Mouse (Mus musculus): ENCODE results near the gene Mthfd2.
"Not testable (repeated sequence)": the region's sequence is repeated elsewhere in the genome, so short reads cannot be mapped to it uniquely, and the experiment has no call there.

The Mthfd2 gene

DNA sequence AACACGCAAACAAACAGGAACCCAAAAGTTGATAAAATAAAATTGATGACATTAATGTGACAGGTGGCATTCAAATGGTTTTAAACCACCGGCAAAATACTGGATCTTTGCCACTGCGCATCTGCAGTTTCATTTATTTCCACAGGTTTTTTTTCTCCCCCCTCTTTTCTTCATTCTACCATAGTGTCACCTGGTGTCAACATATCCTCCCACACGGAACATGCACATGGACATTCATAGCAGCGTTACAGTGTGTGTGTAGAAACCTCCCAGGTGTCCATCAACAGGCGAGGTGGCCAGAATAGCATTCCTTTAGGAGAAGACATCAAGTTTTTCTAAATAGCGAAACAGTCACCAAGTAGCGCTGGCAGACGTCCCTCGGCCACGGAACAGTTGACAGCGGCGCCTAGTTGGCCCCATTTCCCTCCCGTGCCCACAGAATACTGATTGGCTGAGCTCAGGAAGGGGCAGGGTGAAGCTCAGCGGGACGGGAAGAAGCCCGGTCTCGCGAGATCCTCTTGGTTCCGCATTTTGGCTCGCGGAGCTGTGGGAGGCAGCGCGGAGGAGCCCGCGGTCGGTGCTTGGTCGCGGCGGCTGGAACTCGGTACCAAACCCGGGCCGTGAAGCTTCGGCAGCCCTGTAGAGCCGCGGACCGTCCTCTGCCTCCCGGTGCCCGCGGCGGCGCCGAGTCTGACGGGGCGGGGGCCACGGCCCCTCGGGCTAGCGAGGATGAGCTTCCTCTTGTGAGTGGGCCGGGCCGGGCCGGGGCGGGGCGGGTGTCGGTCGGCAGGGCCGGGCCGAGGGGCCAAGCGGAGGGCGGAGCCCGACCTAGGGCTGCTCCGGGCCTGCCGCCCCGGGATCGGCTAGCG lies at the start of gene Mthfd2, which contains the start of gene Mob1a:
TSS of gene Mthfd2 (minus strand) at position 384 of the 869 bp plus-strand sequence.
TSS of gene Mob1a (plus strand) at position 492 of the 869 bp plus-strand sequence.
- DNase-seq (ENCODE audit: low spot score): peak; percentile 95

DNA sequence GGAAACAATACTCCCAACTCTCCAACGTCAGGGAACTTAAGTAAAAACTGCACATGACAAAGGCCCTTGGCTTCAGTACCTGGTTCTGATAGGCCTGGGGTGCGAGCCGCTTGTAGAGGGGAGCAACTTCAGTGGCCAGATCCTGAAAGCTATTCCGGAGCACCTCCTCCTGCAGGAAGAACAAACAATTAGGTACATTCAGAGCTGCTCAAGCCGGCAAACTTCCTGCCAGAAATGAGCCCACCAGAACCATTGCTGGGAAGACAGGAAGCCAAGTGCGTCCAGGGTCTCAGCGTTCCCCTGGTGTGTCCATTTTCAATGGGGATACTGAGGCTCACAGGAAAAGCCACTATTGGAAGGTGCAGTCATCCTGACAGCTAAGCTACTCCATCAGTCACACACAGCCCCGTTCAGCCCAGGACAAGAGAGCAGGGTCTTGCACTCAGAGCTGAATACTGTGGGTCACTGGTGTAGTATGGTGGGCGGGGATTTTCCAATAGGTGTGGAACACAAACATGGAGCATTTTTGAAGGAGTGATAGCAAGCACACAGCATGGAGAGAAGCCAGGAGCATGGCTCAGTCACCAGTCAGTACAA lies 48.1 kb upstream of the Mthfd2 start:
- no peak for DNase-seq (ENCODE audit: low spot score)

DNA sequence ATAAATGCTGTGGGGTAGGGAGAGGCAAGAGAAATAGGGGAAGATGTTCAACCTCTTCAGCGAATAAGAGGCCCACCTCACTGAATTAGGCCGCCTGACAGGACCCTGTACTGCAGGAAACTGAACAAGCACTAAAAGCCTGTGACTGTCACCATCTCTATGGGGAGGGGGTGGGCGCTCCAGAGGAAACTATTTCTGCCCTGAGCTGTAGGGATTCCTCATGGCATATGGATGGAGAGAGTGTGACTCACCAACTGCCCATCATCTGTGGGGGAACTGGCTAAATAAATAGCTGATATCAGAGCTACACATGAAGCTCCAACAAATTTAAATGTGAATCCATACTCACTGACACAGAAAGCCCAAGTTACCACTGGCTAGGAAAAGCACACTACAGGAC lies 45.6 kb upstream of the Mthfd2 start:
- DNase-seq (ENCODE audit: low spot score): no peak

DNA sequence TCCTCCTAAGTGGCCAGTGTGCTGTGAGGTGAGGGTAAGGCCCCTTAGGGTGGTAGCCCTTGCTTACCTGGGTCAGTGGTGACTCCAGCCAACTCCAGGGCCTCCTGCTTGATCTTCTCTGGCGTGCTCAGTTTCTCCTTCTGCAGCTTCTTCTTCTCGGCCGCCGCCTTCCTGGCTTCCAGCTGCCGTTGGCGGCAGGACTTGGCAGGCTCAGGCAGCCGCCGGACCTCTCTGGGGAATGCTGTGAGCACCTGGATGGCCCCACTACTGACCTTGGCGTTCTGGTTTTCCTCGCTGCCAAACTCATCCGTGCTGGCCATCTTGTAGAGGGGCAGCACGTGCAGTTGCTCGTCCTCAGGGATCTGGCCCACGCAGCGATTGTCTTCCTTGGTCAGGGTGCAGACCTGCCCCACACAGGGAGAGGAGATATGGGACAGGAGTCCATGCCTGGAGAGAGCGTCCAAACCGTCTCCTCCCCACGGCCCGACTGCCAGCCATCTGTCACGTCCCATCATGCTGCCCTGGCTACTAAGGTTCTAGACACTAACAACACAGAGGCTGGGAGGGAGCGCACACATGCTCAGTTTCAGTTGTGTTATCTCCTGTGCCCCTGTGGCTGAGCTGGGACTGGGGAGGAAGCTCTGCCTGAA lies 44.7 kb upstream of the Mthfd2 start:
- no peak for DNase-seq (ENCODE audit: low spot score)

DNA sequence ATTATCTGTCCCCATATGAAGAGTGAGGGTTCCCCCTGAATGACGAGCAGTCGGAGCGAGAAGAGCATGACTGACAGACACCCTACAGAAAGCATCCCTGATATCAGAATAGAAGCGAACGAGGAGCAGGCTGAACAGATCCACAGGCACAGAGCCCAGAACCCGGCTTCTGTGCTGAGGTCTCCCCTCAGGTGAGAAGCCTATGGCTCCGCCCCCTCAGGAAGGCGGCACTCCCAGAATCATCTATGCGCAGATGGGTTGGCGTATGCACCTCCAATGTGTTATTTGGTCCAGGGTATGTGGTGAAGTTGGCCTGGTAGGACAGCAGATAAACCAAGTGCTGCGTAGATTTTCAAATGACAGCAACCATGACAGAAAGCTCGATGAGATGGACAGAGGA lies 37.4 kb upstream of the Mthfd2 start:
- DNase-seq (ENCODE audit: low spot score): no peak

DNA sequence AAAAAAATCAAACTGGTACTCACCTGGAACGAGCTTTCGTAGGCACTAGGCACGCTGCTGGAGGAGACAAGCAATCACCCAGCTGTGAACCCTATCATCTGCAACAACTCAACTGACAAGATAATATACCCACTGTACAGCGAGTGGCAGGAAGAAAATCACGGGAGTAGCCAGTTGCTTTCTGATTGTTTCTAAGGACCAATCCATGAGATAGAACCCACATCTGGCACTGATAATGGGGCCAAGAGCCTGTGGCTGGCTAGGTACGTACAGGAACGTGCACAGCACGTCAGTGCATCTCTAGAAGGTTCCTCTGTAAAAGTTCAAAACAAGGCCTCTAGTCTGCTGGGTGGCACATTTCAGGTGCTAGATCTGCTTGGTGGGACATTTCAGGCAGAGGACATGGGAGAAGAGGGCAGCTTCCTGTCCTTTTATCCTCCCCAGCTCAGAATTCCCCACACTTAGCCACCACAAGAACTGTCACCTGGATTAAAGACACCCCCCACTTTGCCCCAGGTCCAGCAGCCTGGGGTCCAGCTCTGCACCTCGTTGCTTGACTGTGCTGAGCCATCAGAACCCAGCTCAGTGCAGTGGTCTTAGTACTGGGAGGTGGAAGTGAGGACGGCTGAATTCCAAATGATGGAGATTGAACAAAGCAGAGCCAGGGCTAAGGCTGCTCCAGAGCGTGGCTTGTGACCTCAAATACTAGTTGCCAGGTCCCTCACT lies 36.0 kb upstream of the Mthfd2 start:
- no peak for DNase-seq (ENCODE audit: low spot score)

DNA sequence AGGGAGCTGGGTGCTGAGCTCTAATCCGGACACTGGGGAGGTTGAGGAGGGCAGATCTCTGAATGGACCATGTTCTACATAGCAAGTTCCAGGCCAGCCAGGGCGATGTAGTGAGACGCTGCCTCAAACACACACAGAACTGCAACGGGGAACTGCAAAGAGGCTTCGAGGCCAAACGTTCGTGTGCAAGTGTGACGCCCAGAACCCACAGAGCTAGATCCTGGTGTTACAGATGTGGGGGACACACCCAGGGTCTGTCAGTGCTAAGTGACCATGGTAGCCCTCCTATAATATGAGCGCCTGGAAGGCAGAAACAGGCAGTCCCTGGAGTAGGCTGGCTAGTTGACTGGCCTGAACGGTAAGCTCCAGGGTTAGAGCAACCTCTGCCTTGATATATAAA lies 31.7 kb upstream of the Mthfd2 start:
- DNase-seq (ENCODE audit: low spot score): no peak

DNA sequence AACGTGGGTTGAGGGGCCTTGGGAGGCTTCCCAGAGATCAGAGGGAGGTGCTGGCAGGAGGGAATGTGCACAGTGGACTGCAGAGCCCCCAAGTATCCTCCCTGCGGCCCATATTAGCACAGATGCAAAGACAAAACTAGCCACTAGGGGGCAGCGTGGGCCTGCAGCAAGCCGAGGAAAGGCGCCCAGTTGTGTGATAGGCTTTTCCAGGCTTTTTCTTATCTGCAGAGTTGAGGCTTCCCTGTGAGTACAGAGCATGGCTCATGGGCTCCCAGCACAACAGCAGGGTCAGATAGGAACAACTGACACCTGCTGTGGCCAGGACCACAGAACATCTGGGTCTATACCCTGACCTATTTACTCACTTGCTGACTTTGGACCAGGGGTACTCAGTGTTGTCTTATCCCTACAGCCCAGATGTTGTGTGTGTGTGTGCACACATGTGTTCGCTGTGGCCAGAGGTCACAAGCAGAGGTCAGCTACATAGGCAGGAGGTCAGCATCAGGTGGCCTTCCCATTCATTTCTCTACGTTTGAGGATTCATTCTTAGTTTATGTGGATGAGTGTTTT lies 30.9 kb upstream of the Mthfd2 start:
- peak; percentile 86 for DNase-seq (ENCODE audit: low spot score)

DNA sequence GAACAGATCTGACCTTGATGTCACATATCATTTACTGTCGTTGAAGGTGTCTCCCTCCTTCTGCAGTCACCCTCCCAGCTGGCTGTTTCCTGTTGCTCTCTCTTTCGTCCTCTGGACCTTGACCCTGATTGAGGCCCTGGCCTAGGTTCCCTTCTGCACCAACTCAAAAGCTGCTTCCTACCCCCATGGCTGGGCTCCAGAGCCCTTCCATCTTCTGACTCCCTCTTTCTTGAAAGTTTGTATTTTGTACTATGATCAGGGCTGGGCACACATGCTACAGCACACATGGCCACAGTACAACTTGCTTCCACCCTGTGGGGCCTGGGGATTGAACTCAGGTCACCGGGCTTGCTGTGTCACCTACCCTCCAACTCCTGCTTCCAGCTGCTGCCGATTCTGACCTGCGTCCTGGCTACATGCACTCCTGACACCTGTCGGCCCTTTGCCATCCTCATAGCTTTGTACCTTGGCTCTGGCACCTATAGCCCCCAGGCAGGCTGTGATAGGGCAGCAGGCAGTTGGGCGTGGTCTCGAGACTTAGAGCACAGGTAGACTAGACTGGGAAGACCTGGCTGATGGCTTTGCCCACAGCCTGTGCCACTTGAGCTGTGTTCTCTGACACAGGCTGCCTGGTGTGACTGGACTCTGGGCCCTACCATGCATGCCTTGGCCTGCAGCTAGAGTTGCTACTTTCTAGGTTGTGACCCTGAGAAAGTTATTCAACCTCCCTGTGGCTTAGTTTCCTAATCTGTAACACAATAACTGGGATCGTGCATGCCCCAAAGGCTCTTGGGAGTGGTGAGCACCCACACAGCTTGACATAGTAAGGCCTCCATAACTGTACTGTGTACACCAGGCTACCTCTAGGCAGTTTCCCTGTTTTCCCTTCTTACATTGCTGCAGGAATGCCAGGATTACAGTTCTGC lies 29.4 kb upstream of the Mthfd2 start:
- no peak for DNase-seq (ENCODE audit: low spot score)

DNA sequence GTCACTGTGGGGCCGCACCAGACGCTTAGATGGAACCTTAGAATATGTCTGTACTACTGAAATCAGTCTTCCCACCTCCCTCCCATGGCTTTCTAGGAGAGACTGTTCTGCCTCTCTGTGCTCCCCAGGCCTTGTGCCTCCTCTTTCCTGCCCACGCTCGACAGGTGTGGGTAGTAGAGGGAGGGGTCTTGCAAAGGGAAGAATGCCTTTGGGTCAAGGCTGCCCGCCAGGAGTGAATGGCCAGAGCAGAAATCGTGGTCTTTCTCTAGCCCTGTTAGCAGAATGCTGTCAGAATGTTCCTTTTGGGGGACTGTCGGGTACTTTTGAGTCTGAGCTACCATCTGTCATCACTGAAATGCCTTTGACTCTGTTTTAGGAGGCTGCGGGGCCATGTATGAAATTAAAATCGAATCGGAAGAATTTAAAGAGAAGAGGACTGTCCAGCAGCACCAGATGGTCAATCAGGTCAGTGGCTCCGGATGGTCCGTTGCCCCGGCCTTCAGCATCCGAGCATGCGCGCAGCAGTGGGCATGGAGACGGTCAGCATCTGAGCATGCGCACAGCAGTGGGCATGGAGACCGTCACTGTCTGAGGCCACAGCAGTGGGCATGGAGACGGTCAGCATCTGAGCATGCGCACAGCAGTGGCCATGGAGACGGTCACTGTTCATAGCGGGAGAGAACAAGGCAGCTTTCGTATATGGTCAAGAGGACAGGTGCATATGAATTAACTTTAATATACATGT lies 27.1 kb upstream of the Mthfd2 start:
- DNase-seq (ENCODE audit: low spot score): no peak

DNA sequence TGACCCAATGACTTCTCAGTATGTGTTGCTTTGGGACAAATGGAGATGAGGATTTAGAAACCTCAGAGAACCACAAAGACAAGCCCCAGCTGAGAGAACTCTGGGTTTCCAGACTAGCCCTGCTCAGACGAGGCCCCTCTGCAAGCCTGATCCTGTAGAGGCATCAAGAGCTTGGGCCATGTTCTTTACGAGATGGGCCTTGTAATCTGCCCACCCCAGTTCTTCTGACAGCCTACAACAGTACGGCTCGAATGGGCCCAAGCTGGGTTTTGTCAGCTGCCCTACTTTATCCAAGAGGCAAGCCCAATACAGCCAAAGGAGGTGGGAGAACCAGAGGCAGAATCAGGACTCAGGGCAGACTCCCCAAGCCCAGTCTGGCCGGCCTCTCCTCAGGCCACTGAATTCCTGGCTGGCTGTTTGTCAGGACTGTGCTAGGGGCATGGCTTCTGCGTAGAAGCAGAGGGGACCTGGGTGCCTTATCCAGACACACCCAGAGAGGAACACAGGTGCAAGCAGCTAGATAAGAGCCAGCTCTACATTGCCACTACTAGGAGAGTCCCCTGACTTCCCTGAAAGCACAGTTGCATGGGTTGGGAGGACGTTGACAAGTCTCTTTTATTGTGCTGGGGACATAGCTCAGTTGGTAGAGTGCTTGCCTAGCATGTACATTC lies 25.9 kb upstream of the Mthfd2 start:
- DNase-seq (ENCODE audit: low spot score): no peak

DNA sequence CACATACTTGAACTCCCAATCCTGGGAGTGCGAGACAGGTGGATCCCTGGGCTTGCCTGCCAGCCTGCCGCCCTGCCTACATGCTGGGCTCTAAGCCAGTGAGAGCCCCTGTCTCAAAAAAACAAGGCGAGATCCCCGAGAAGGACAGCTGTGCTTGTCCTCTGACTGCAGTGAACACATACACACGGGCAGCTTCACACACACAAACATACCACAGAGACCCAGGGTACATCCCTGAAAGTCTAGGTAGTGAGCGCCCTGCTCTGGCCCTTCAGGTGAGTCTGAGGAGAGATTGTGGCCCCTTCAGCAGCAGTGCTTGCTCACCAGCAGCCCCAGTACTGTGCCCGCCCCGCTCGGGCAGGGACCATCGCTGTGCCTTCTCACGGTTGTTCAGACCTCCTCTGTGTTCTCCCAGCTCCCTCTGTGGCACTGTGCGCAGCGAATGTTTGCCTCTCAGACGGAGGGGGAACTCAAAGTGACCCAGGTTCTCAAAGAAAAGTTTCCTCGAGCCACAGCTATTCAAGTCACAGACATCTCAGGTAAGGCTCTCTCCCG lies 25.2 kb upstream of the Mthfd2 start:
- no peak for DNase-seq (ENCODE audit: low spot score)

DNA sequence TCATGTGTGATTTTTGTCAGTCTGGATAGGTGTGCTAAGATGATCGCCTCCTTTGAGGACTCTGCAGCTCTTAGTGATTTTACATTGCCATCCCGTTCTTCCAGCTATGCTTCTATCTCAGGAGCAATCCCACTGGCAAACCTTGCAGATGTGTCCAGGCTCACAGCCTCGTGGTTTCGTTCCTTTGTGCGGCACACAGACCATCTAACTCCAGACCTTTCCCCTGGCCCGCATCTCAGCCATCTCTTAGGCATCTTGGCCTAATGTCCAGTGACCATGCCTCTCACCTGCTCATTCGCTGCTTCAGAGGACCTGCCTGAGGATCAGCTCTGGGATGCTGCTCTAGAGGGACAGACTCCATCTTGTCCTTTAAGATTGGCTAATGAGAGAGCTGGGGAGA lies 24.5 kb upstream of the Mthfd2 start:
- no peak for DNase-seq (ENCODE audit: low spot score)

DNA sequence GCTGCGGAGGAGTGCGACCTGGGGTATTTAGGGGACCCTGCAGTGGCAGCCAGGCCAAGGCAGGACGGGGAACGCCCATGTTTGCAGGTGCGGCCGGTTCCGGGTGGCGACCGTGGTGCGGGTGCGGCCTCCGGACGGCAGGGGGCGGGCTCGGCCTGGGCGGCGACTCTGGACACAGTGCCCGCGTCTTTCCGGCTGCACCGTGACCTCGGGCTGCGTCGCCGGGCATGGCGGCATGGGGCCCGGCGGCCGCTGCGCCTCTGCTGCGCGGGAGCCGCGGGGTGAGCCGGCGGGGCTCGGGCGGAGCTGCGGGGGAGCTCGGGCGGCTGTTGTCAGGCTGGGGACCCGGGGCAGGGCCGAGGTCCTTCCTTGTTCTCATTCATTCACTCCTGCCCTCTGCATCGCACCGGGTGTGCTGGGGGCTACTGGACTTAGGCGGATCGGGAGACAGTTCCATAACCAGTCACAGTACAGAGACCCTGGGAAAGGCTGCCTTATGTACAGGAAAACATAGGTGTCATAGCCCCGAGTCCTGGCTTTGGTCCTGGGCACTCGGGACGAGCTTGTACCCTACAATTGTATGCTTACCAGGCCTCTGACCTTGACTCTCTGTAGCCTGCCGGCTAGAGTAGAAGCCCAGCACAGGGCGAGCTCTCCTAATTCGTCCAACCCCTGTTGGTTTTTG lies 23.7 kb upstream of the Mthfd2 start:
- peak; percentile 92 for DNase-seq (ENCODE audit: low spot score)

DNA sequence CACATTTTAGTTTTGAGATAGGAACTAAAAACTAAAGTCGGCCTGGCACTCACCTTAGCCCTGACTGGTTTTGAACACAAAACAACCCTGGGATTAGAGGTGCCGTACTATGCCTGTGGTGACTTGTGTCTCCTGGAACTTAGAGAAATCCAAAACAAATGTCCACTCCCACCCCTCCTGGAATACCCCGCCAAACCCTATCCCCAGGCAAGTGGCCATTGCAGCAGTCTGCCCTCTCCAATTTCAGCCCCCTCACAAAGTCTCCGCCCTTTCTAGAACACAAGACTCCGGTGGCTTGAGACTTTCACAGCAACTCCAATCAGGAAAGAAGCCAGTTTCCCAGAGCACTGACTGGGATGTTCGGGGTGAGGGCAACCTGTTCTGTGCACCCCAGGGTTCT lies 23.2 kb upstream of the Mthfd2 start, which contains the start of gene Bola3:
TSS of gene Bola3 (plus strand) at position 275 of the 400 bp plus-strand sequence.
- no peak for DNase-seq (ENCODE audit: low spot score)

DNA sequence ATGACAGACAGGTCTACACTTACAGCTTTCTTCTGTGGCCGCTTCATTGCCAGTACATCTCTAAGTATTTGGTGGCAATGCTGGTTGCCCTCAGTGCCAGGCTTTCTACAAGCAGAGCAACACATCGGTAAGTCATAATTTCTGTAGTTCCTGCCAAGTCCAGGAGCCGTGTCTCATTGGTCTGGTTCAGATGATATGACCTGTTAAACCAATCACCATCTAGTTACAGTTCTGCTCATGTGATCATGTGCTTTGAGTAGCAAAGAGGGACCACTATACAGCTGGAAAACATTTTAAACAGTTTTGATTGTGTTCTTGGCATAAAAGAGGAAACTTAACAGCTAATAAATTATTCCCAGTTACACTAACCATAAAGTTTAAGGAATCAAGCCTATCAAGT lies 22.2 kb upstream of the Mthfd2 start:
- no peak for DNase-seq (ENCODE audit: low spot score)

DNA sequence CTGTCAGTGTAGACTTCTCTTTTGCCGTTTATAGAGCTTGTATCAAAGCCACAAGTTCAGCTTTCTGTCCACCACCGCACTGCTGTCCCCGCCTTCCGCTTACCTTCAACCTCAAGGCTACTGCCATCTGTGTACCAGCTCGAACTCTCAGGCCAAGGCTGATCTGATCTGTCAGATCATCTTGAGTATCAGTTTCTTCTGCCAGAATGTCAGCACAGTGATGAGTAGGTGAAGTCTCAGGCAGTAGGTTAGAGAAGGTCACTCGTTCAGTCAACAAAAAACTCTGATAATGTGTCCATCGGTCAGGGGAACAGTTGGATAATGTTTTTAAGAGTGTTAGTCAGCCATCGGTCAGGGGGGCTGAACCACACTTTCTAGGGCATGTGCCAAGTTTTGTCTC lies 19.6 kb upstream of the Mthfd2 start:
- DNase-seq (ENCODE audit: low spot score): not testable (repeated sequence)

DNA sequence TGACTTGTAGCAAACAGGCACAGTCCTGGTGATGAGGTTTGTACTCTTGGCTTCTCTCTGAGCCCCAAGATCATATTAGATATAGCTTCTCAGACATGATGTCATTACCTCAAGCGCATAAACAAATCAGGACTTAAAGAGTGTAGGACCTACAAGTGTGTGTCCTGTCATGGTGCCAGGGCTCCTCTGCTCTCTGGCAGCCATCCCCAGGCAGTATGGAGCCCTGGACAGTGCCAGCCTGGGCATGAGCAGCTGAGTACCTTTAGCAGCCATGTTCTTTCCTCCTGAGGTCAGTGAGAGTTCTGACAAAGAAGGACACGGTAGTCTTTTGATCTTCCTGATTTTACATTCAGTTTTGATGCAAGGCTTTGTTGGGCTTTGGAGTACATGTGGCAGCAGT lies 17.2 kb upstream of the Mthfd2 start:
- no peak for DNase-seq (ENCODE audit: low spot score)

DNA sequence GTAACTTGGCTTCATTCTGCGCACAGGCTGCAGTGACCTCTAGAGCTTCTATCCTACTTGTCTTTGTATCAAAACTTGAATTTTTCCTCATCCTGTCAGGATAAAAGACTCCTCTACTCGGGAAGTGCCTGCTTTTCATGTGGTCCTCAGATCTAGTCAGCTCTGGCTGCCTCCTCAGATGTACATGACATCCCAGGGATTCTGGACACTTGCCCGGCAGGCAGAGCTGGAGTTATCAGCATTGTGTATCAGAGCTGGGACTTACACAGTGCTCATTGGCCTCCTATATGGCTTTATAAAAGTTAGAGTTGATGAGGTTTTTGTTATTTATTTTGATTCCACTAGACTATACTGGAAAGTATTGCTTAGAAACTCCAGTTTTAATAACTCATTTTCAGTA lies 15.7 kb upstream of the Mthfd2 start:
- DNase-seq (ENCODE audit: low spot score): no peak

Data from urinary bladder, postnatal 14 days (tissue).